Mouse (Mus musculus): ENCODE results near the gene Thy1.

GRCm38 (mm10) chr9:44084236-44084635 is 41.1 kb downstream of the Thy1 start:
- TF ChIP-seq ZC3H11A (IDR thresholded peaks at IDR 0.05; ENCODE audit: borderline replicate concordance, low read depth, low read length) (no peak), HCFC1 (IDR thresholded peaks at IDR 0.05; ENCODE audit: borderline replicate concordance, insufficient read depth, low read length) (no peak), ZNF384 (IDR thresholded peaks at IDR 0.05; ENCODE audit: low read depth, low read length) (no peak), CHD2 (IDR thresholded peaks at IDR 0.05; ENCODE audit: low read depth, low read length) (no peak)

All from ES-E14 (cell line).